Mouse (Mus musculus): Measurements from ENCODE around the gene Cnga1. TPM values are rescaled to one million over a fixed set of nuclear protein-coding genes. Genes with fewer than 3 reads are reported as not detected.

Cnga1 gene
- total RNA-seq, 1 experiment = not detected

- TF ChIP-seq MAFK (IDR thresholded peaks at IDR 0.05; ENCODE audit: insufficient read depth, low read depth, low read length) (no peak), CHD2 (IDR thresholded peaks at IDR 0.05; ENCODE audit: low read depth, low read length) (no peak), ZNF384 (IDR thresholded peaks at IDR 0.05; ENCODE audit: low read depth, low read length) (no peak), ZC3H11A (IDR thresholded peaks at IDR 0.05; ENCODE audit: borderline replicate concordance, low read depth, low read length) (no peak), HCFC1 (IDR thresholded peaks at IDR 0.05; ENCODE audit: borderline replicate concordance, insufficient read depth, low read length) (no peak)
- in situ Hi-C loops (cut with MboI; ENCODE audit: low sequenced_read_pairs in 2 of 2, unreplicated experiment in 2 of 2) = no loop called here
- Histone ChIP-seq H3K4me3 (ENCODE audit: insufficient read depth in 1 of 2, low read depth in 1 of 2, low read length in 2 of 2, poor library complexity in 1 of 2, severe bottlenecking in 1 of 2) (no peak overlapping the region), H3K4me1 (ENCODE audit: control insufficient read depth in 2 of 2, insufficient read depth in 2 of 2, low read length in 2 of 2, poor library complexity in 1 of 2) (no peaks in the 10 kb centered on the region), H3K27ac (ENCODE audit: insufficient read depth, low read depth, low read length, poor library complexity, severe bottlenecking) (no peak overlapping the region), H3K9me3 (ENCODE audit: control insufficient read depth, insufficient read depth, low read depth, low read length) (no peaks in the 10 kb centered on the region), H3K36me3 (ENCODE audit: control insufficient read depth, insufficient read depth, low read length, poor library complexity, severe bottlenecking) (no peaks in the 10 kb centered on the region), H3K9ac (ENCODE audit: insufficient read depth, low read depth, low read length, poor library complexity, severe bottlenecking) (no peak overlapping the region)
- no peak for DNase-seq (ENCODE audit: low read depth, low spot score)
These were observed 31.0 kb upstream of the Cnga1 start for GRCm38 (mm10) chr5:72674994-72675542.

DNA sequence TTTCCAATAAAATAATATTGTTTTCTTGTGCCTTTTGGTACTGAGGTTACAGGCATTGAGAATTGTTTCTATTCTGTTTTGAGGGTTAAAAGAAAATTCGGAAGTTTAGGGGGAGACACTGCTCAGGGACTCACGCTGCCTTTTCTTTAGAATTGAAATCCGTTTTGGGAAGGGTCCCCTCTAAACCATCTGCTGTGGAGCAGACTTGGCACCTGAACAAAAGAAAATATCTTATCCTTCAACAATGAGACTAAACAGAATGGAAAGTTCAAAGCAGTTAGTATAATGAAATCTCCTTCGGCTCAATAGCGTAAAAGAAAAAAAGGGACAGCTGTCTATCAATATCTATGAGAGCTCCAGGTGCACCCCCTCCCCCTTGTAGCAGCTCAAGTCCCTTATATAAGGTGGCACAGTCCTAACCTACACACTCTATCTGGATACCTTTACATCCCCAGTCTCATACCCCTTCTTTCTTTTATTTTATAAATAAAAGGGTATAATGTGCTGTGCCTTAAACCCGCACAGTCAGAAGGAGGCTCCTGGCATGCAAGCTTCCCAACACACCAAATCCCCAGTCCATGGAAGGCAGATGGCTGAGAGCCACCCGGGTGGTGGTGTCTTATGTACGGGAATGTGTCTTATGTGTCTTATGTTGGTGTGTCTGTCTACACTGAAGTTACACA, 27.1 kb upstream of the Cnga1 start:
- TF ChIP-seq ZNF384 (IDR thresholded peaks at IDR 0.05; ENCODE audit: low read depth, low read length) (no peak), ZC3H11A (IDR thresholded peaks at IDR 0.05; ENCODE audit: borderline replicate concordance, low read depth, low read length) (no peak), CHD2 (IDR thresholded peaks at IDR 0.05; ENCODE audit: low read depth, low read length) (no peak), MAFK (IDR thresholded peaks at IDR 0.05; ENCODE audit: insufficient read depth, low read depth, low read length) (no peak), HCFC1 (IDR thresholded peaks at IDR 0.05; ENCODE audit: borderline replicate concordance, insufficient read depth, low read length) (no peak)
- in situ Hi-C loops (cut with MboI; ENCODE audit: low sequenced_read_pairs in 2 of 2, unreplicated experiment in 2 of 2) = no loop called here
- no peak for DNase-seq (ENCODE audit: low read depth, low spot score)
- Histone ChIP-seq H3K9ac (ENCODE audit: insufficient read depth, low read depth, low read length, poor library complexity, severe bottlenecking) (no peak overlapping the region), H3K9me3 (ENCODE audit: control insufficient read depth, insufficient read depth, low read depth, low read length) (no peaks in the 10 kb centered on the region), H3K4me1 (ENCODE audit: control insufficient read depth in 2 of 2, insufficient read depth in 2 of 2, low read length in 2 of 2, poor library complexity in 1 of 2) (no peaks in the 10 kb centered on the region), H3K36me3 (ENCODE audit: control insufficient read depth, insufficient read depth, low read length, poor library complexity, severe bottlenecking) (no peaks in the 10 kb centered on the region), H3K4me3 (ENCODE audit: insufficient read depth in 1 of 2, low read depth in 1 of 2, low read length in 2 of 2, poor library complexity in 1 of 2, severe bottlenecking in 1 of 2) (no peak overlapping the region), H3K27ac (ENCODE audit: insufficient read depth, low read depth, low read length, poor library complexity, severe bottlenecking) (no peak overlapping the region)

GRCm38 (mm10) chr5:72668351-72668750, 24.3 kb upstream of the Cnga1 start:
- no peak for DNase-seq (ENCODE audit: low read depth, low spot score)
- Histone ChIP-seq H3K9me3 (ENCODE audit: control insufficient read depth, insufficient read depth, low read depth, low read length) (no peaks in the 10 kb centered on the region), H3K4me3 (ENCODE audit: insufficient read depth in 1 of 2, low read depth in 1 of 2, low read length in 2 of 2, poor library complexity in 1 of 2, severe bottlenecking in 1 of 2) (no peak overlapping the region), H3K36me3 (ENCODE audit: control insufficient read depth, insufficient read depth, low read length, poor library complexity, severe bottlenecking) (no peaks in the 10 kb centered on the region), H3K9ac (ENCODE audit: insufficient read depth, low read depth, low read length, poor library complexity, severe bottlenecking) (no peak overlapping the region), H3K27ac (ENCODE audit: insufficient read depth, low read depth, low read length, poor library complexity, severe bottlenecking) (no peak overlapping the region), H3K4me1 (ENCODE audit: control insufficient read depth in 2 of 2, insufficient read depth in 2 of 2, low read length in 2 of 2, poor library complexity in 1 of 2) (no peaks in the 10 kb centered on the region)
- in situ Hi-C loops (cut with MboI; ENCODE audit: low sequenced_read_pairs in 2 of 2, unreplicated experiment in 2 of 2) = no loop called here
- TF ChIP-seq HCFC1 (IDR thresholded peaks at IDR 0.05; ENCODE audit: borderline replicate concordance, insufficient read depth, low read length) (no peak), CHD2 (IDR thresholded peaks at IDR 0.05; ENCODE audit: low read depth, low read length) (no peak), ZC3H11A (IDR thresholded peaks at IDR 0.05; ENCODE audit: borderline replicate concordance, low read depth, low read length) (no peak), MAFK (IDR thresholded peaks at IDR 0.05; ENCODE audit: insufficient read depth, low read depth, low read length) (no peak), ZNF384 (IDR thresholded peaks at IDR 0.05; ENCODE audit: low read depth, low read length) (no peak)

DNA sequence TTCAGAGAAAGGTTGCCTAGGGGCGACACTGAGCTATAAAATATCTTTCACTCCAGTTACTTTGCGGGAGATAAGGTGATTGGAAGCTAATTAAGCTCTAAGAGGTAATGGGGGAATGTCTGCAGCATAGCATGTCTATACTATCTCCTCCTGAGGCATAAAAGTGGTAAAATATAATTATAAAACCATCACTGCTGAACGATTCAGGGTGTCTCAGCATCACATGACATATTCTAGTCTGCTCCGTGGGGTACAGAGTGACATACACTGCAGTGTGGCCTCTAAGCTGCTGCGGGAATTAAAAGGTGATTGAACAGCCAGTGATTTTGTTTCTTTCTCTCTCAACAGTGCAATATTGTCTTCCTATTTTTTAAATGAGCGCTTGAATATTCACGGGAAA, 22.4 kb upstream of the Cnga1 start:
- no peaks in the 10 kb centered on the region for H3K4me1 ChIP-seq (ENCODE audit: control insufficient read depth in 2 of 2, insufficient read depth in 2 of 2, low read length in 2 of 2, poor library complexity in 1 of 2)
- H3K9me3 ChIP-seq (ENCODE audit: control insufficient read depth, insufficient read depth, low read depth, low read length) = no peaks in the 10 kb centered on the region
- H3K27ac ChIP-seq (ENCODE audit: insufficient read depth, low read depth, low read length, poor library complexity, severe bottlenecking) = no peak overlapping the region
- H3K9ac ChIP-seq (ENCODE audit: insufficient read depth, low read depth, low read length, poor library complexity, severe bottlenecking) = no peak overlapping the region
- in situ Hi-C loops (cut with MboI; ENCODE audit: low sequenced_read_pairs in 2 of 2, unreplicated experiment in 2 of 2) = no loop called here
- TF ChIP-seq CHD2 (IDR thresholded peaks at IDR 0.05; ENCODE audit: low read depth, low read length) (no peak), ZC3H11A (IDR thresholded peaks at IDR 0.05; ENCODE audit: borderline replicate concordance, low read depth, low read length) (no peak), HCFC1 (IDR thresholded peaks at IDR 0.05; ENCODE audit: borderline replicate concordance, insufficient read depth, low read length) (no peak)
- H3K4me3 ChIP-seq (ENCODE audit: insufficient read depth in 1 of 2, low read depth in 1 of 2, low read length in 2 of 2, poor library complexity in 1 of 2, severe bottlenecking in 1 of 2) = no peak overlapping the region
- no peaks in the 10 kb centered on the region for H3K36me3 ChIP-seq (ENCODE audit: control insufficient read depth, insufficient read depth, low read length, poor library complexity, severe bottlenecking)
- no peak for DNase-seq (ENCODE audit: low read depth, low spot score)
